Mouse (Mus musculus): ENCODE data around the gene Fam47e. TPM values are rescaled to one million over a fixed set of nuclear protein-coding genes. Genes with fewer than 3 reads are reported as not detected.

Fam47e gene
- polyA plus RNA-seq, 1 experiment from 2014 or later = not detected

DNA sequence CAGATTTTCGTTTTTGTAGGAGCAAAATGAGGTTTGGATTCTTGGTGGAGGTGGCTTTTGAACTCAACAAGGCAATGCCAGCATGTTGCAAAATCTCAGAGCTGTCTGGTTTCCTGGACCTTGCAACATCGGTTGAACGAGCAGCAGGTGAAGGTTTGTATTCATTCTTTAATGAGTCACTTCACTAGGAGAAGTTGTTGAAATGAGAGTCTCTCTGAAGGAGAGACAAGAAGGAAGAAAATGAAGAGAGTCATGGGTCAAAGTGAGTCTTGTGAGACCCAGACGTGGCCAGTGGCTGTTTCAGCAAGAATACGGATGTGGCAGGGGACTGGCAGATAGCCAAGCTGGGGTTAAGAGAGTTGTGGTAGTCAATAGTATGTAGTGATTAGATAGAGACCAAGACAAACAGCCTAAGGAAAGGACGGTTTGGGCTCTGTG is 30.0 kb upstream of the Fam47e start:
- 83% methylated on average over 6 of the region's 6 CpGs for WGBS
- no peaks in the 10 kb centered on the region for H3K9me3 ChIP-seq (ENCODE audit: control insufficient read depth, low read length)
- no peaks in the 10 kb centered on the region for H3K4me1 ChIP-seq (ENCODE audit: control insufficient read depth, insufficient read depth, low read length)
- ATAC-seq (ENCODE audit: insufficient number of reproducible peaks, low FRiP score, low TSS enrichment, low read depth) (no peak), DNase-seq (ENCODE audit: low spot score) (no peak)
- no peaks in the 10 kb centered on the region for H3K36me3 ChIP-seq (ENCODE audit: control insufficient read depth, insufficient read depth, low read length)
- H3K4me2 ChIP-seq (ENCODE audit: low read depth, severe bottlenecking) = no peak overlapping the region
- H3K27me3 ChIP-seq (ENCODE audit: control insufficient read depth, insufficient read depth, low read length) = no peaks in the 10 kb centered on the region
- H3K4me3 ChIP-seq (ENCODE audit: low read depth, low read length) = no peak overlapping the region
- no peak overlapping the region for H3K27ac ChIP-seq (replicated peaks; ENCODE audit: low read depth, low read length)
- H3K9ac ChIP-seq (ENCODE audit: low read length) = no peak overlapping the region

DNA sequence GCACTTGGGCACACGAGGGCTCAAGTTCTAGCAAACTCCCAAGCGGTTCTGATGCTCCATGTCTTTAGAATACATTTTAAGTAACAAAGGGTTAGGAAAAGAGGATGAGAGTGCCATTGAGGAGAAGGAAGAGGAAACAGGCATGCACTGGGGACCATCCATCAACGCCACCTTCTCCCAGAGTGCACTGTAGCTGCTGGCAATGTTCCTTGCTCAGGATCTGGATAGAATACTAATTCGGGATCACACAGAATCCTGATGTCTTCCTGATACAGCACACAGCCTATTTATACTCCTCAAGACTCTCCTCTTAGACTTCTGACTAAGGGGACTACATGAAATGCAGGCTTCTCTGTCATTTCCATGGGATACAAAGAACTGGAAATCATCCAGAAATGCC is 15.2 kb upstream of the Fam47e start:
- DNase-seq (ENCODE audit: low spot score) = no peak
- Histone ChIP-seq H3K4me3 (ENCODE audit: low read depth, low read length) (no peak overlapping the region), H3K27me3 (ENCODE audit: control insufficient read depth, insufficient read depth, low read length) (no peaks in the 10 kb centered on the region), H3K9ac (ENCODE audit: low read length) (no peak overlapping the region), H3K4me2 (ENCODE audit: low read depth, severe bottlenecking) (no peak overlapping the region), H3K4me1 (ENCODE audit: control insufficient read depth, insufficient read depth, low read length) (no peaks in the 10 kb centered on the region), H3K36me3 (ENCODE audit: control insufficient read depth, insufficient read depth, low read length) (no peaks in the 10 kb centered on the region), H3K9me3 (ENCODE audit: control insufficient read depth, low read length) (no peaks in the 10 kb centered on the region), H3K27ac (replicated peaks; ENCODE audit: low read depth, low read length) (no peak overlapping the region)
- no peak for ATAC-seq (ENCODE audit: insufficient number of reproducible peaks, low FRiP score, low TSS enrichment, low read depth)
- 80% methylated on average over 4 of the region's 4 CpGs for WGBS

DNA sequence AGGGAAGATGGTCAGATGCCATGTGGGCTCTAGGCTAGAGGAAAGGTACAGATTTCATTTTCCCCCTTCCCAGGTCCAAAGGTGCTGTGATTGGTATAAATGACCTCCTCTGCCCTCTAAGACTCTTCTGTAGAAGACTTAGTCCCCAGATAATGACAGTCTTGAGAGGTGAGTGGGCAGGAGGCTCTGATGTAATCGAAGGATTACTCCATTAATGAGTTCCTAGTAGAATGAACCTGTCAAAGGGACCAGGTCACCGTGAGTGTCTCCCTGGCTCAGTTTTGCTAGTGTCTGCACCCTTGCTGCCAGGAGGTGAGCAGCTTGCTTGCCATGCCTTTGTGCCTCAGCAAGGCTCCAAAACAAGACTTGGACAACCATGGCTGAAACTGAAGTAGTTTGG is 2.3 kb upstream of the Fam47e start:
- Histone ChIP-seq H3K36me3 (ENCODE audit: control insufficient read depth, insufficient read depth, low read length) (no peaks in the 10 kb centered on the region), H3K9me3 (ENCODE audit: control insufficient read depth, low read length) (no peaks in the 10 kb centered on the region), H3K4me3 (ENCODE audit: low read depth, low read length) (no peak overlapping the region), H3K9ac (ENCODE audit: low read length) (no peak overlapping the region), H3K27ac (replicated peaks; ENCODE audit: low read depth, low read length) (no peak overlapping the region), H3K27me3 (ENCODE audit: control insufficient read depth, insufficient read depth, low read length) (no peaks in the 10 kb centered on the region), H3K4me2 (ENCODE audit: low read depth, severe bottlenecking) (no peak overlapping the region), H3K4me1 (ENCODE audit: control insufficient read depth, insufficient read depth, low read length) (no peaks in the 10 kb centered on the region)
- ATAC-seq (ENCODE audit: insufficient number of reproducible peaks, low FRiP score, low TSS enrichment, low read depth) (no peak), DNase-seq (ENCODE audit: low spot score) (no peak)
- WGBS = 87% methylated on average over 2 of the region's 2 CpGs

DNA sequence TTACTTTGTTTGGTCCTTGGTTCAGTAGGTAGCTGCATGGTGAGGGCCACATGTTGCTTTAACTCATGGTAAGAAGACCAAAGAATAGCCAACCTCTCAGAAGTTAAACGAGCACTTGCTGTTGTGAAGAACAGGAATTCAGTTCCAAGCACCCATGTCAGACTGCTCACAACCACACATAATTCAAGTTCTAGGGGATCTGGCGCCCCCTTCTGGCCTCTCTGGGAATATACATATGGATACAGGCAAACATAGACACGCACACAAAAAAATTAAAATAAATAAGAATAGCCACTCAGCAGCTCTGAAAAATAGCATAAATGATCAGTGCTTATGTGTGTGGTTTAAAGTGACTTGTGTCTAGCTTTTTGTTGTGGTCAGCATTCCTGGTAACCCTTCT is 930 bp upstream of the Fam47e start:
- ATAC-seq (ENCODE audit: insufficient number of reproducible peaks, low FRiP score, low TSS enrichment, low read depth) = no peak

DNA sequence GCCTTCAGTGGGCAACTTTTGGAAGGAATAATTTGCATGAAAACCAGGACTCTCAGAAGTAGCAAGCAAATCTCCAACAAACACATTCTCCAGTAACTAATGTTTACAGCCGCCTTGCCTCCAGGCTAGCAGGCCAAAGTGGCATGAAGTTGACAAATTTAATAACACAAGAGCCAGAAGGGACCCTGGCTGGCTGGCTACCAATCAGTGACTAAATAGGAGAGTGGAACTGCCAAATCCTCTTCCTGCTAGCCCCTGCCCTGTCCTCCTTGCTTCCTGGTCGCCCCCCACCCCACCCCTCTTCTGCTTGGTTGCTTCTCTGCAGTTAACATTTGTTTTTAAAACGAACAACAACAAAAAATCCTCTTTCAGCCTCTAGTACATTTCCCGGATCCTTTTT is 426 bp upstream of the Fam47e start:
- Histone ChIP-seq H3K4me2 (ENCODE audit: low read depth, severe bottlenecking) (no peak overlapping the region), H3K27me3 (ENCODE audit: control insufficient read depth, insufficient read depth, low read length) (no peaks in the 10 kb centered on the region), H3K4me1 (ENCODE audit: control insufficient read depth, insufficient read depth, low read length) (no peaks in the 10 kb centered on the region), H3K36me3 (ENCODE audit: control insufficient read depth, insufficient read depth, low read length) (no peaks in the 10 kb centered on the region), H3K27ac (replicated peaks; ENCODE audit: low read depth, low read length) (no peak overlapping the region), H3K9ac (ENCODE audit: low read length) (no peak overlapping the region), H3K4me3 (ENCODE audit: low read depth, low read length) (no peak overlapping the region), H3K9me3 (ENCODE audit: control insufficient read depth, low read length) (no peaks in the 10 kb centered on the region)
- WGBS = 85% methylated on average over 4 of the region's 4 CpGs
- DNase-seq (ENCODE audit: low spot score) (no peak), ATAC-seq (ENCODE audit: insufficient number of reproducible peaks, low FRiP score, low TSS enrichment, low read depth) (no peak)

More for the DNA sequence above, 930 bp upstream of the Fam47e start:
- Histone ChIP-seq H3K27me3 (ENCODE audit: control insufficient read depth, insufficient read depth, low read length) (no peaks in the 10 kb centered on the region), H3K9me3 (ENCODE audit: control insufficient read depth, low read length) (no peaks in the 10 kb centered on the region), H3K4me1 (ENCODE audit: control insufficient read depth, insufficient read depth, low read length) (no peaks in the 10 kb centered on the region), H3K9ac (ENCODE audit: low read length) (no peak overlapping the region), H3K4me2 (ENCODE audit: low read depth, severe bottlenecking) (no peak overlapping the region), H3K4me3 (ENCODE audit: low read depth, low read length) (no peak overlapping the region), H3K27ac (replicated peaks; ENCODE audit: low read depth, low read length) (no peak overlapping the region), H3K36me3 (ENCODE audit: control insufficient read depth, insufficient read depth, low read length) (no peaks in the 10 kb centered on the region)
- 72% methylated on average over 3 of the region's 3 CpGs for WGBS
- DNase-seq (ENCODE audit: low spot score) = no peak

DNA sequence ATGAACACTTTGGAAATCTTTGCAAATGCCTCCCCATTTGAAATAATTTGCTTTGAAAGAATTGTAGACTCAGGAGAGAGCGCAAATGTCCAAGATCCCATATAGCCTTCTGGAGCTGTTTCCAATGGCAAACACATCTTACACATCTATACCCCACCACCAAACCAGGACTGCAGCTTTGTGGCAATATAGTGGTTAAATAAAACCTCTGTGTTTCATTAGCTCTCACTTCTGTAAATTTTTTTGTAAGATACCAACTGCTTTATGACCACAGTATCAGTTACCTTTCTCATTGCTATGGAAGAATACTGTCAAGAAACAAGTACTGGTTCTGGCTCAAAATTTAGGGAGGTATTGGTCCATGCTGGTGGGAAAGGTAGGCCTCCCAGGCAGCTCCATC is 1.0 kb downstream of the Fam47e start:
- no peaks in the 10 kb centered on the region for H3K9me3 ChIP-seq (ENCODE audit: control insufficient read depth, low read length)
- H3K4me3 ChIP-seq (ENCODE audit: low read depth, low read length) = no peak overlapping the region
- no peaks in the 10 kb centered on the region for H3K4me1 ChIP-seq (ENCODE audit: control insufficient read depth, insufficient read depth, low read length)
- no peak overlapping the region for H3K9ac ChIP-seq (ENCODE audit: low read length)
- WGBS = 96% methylated on average over 1 of the region's 1 CpGs
- H3K36me3 ChIP-seq (ENCODE audit: control insufficient read depth, insufficient read depth, low read length) = no peaks in the 10 kb centered on the region
- ATAC-seq (ENCODE audit: insufficient number of reproducible peaks, low FRiP score, low TSS enrichment, low read depth) (no peak), DNase-seq (ENCODE audit: low spot score) (no peak)
- H3K27ac ChIP-seq (replicated peaks; ENCODE audit: low read depth, low read length) = no peak overlapping the region
- no peak overlapping the region for H3K4me2 ChIP-seq (ENCODE audit: low read depth, severe bottlenecking)
- H3K27me3 ChIP-seq (ENCODE audit: control insufficient read depth, insufficient read depth, low read length) = no peaks in the 10 kb centered on the region

DNA sequence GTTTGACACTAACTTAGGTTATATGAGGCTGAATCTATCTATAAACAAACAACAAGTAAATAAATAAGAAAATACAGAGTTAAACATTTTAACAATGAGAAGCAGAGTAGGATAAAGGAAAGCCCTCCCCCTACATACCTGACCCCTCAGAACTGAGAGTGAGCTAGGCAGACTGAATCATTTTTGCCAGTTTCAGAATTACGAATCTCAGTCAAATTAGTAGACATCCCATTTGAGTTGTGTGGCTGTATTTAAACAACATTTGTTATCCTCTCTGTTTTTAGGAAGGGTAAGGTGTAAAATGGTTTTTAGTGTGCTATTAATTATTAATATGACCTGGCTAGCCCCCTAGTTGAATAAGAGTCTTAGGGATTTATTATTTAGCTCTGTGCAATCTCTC is 2.6 kb downstream of the Fam47e start:
- DNase-seq (ENCODE audit: low spot score) (no peak), ATAC-seq (ENCODE audit: insufficient number of reproducible peaks, low FRiP score, low TSS enrichment, low read depth) (no peak)
- H3K27me3 ChIP-seq (ENCODE audit: control insufficient read depth, insufficient read depth, low read length) = no peaks in the 10 kb centered on the region
- 94% methylated on average over 1 of the region's 1 CpGs for WGBS
- no peaks in the 10 kb centered on the region for H3K4me1 ChIP-seq (ENCODE audit: control insufficient read depth, insufficient read depth, low read length)
- H3K27ac ChIP-seq (replicated peaks; ENCODE audit: low read depth, low read length) = no peak overlapping the region
- H3K4me3 ChIP-seq (ENCODE audit: low read depth, low read length) = no peak overlapping the region
- H3K9ac ChIP-seq (ENCODE audit: low read length) = no peak overlapping the region
- no peaks in the 10 kb centered on the region for H3K36me3 ChIP-seq (ENCODE audit: control insufficient read depth, insufficient read depth, low read length)
- H3K4me2 ChIP-seq (ENCODE audit: low read depth, severe bottlenecking) = no peak overlapping the region
- no peaks in the 10 kb centered on the region for H3K9me3 ChIP-seq (ENCODE audit: control insufficient read depth, low read length)

DNA sequence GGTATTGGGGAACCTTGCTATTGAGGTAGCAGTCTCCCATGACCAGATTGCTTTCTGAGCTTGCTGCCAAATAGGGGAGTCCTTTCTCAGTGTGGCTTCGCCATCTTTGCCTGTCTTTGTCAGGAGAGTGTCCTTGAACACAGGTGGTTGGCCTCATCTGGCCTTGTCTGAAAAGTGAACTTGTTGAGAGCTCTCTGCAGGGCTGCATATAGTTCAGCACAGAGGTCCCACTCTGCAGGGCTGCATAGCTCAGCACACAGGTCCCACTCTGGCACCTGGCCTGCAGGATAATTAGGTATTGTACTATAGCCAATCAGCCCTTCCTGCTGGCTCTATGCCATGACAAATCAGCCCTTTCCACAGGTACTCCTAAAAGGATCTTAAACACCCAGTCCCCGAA is 5.3 kb downstream of the Fam47e start:
- WGBS = 81% methylated on average over 2 of the region's 2 CpGs
- H3K4me3 ChIP-seq (ENCODE audit: low read depth, low read length) = no peak overlapping the region
- H3K27me3 ChIP-seq (ENCODE audit: control insufficient read depth, insufficient read depth, low read length) = no peaks in the 10 kb centered on the region
- no peaks in the 10 kb centered on the region for H3K9me3 ChIP-seq (ENCODE audit: control insufficient read depth, low read length)
- H3K36me3 ChIP-seq (ENCODE audit: control insufficient read depth, insufficient read depth, low read length) = no peaks in the 10 kb centered on the region
- DNase-seq (ENCODE audit: low spot score) (no peak), ATAC-seq (ENCODE audit: insufficient number of reproducible peaks, low FRiP score, low TSS enrichment, low read depth) (no peak)
- no peak overlapping the region for H3K9ac ChIP-seq (ENCODE audit: low read length)
- H3K4me2 ChIP-seq (ENCODE audit: low read depth, severe bottlenecking) = no peak overlapping the region
- H3K4me1 ChIP-seq (ENCODE audit: control insufficient read depth, insufficient read depth, low read length) = 0 out of 2 replicates have a peak, but pooled peaks cover 5% of the 10 kb centered on the region
- no peak overlapping the region for H3K27ac ChIP-seq (replicated peaks; ENCODE audit: low read depth, low read length)

DNA sequence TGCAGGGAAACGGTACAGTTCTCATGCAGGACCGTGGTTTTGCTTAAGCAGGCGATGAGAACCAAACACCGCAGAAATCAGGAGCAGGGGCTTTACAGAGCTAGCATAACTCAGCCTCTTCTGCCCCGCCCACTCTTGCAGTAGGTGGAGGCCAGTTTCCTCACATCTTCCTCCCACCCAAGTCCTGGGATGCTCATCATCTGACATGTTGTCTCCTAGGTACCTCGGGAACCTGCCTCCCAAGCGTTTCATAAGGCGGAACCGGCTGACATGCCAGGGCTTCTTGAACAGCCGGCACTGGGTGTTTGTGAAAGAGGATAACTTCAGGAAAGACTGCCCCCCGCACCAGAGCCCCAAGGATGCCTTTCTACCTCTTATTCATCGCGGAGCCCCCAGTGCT is 7.1 kb downstream of the Fam47e start:
- Histone ChIP-seq H3K9me3 (ENCODE audit: control insufficient read depth, low read length) (no peaks in the 10 kb centered on the region), H3K36me3 (ENCODE audit: control insufficient read depth, insufficient read depth, low read length) (no peaks in the 10 kb centered on the region), H3K4me1 (ENCODE audit: control insufficient read depth, insufficient read depth, low read length) (0 out of 2 replicates have a peak, but pooled peaks cover 5% of the 10 kb centered on the region), H3K4me2 (ENCODE audit: low read depth, severe bottlenecking) (no peak overlapping the region), H3K27ac (replicated peaks; ENCODE audit: low read depth, low read length) (no peak overlapping the region), H3K27me3 (ENCODE audit: control insufficient read depth, insufficient read depth, low read length) (no peaks in the 10 kb centered on the region), H3K9ac (ENCODE audit: low read length) (no peak overlapping the region), H3K4me3 (ENCODE audit: low read depth, low read length) (no peak overlapping the region)
- DNase-seq (ENCODE audit: low spot score) = no peak
- 84% methylated on average over 13 of the region's 13 CpGs for WGBS
- ATAC-seq (ENCODE audit: insufficient number of reproducible peaks, low FRiP score, low TSS enrichment, low read depth) = no peak

Data from limb, embryonic 11.5 days (tissue).